Mouse (Mus musculus) heart, embryonic 14.5 days (tissue): ENCODE measurements at regions not wholly inside any gene's neighbourhood (a gene's known extent, or its start where the extent isn't known, plus 50 kb on each side); places are given as distances from the start of the nearest gene placed in this dataset.

ENCODE experiments used
- ATAC-seq: fragments of 200-750 bp; cut with Nextera tagmentation; 2 replicates; pipeline ENCODE4 v1.8.0; 2017; ENCODE audit warnings: low read depth, moderate TSS enrichment; ENCODE audit not compliant: insufficient number of reproducible peaks, insufficient read depth, low FRiP score
- H3K27ac ChIP-seq, 2 experiments: fragments of 200-500 bp in 1 of 2; fragments of 300-500 bp in 1 of 2; sonication (generic) in 1 of 2; replicated peaks in 1 of 2; 2 replicates each; pipeline ENCODE4 v1.5.1; 2012 to 2014; ENCODE audit warnings: low read depth in 2 of 2, low read length in 2 of 2, control low read depth in 1 of 2, mild to moderate bottlenecking in 1 of 2, mixed read lengths in 1 of 2; ENCODE audit not compliant: control insufficient read depth in 1 of 2, insufficient read depth in 1 of 2
- H3K27me3 ChIP-seq: fragments of 300-500 bp; sonication (generic); 2 replicates; pipeline ENCODE4 v1.6.1; 2014; ENCODE audit warnings: mild to moderate bottlenecking, low read length, control low read depth; ENCODE audit not compliant: control insufficient read depth, insufficient read depth
- H3K36me3 ChIP-seq: fragments of 300-500 bp; sonication (generic); 2 replicates; pipeline ENCODE4 v1.6.1; 2014; ENCODE audit warnings: mild to moderate bottlenecking, control low read depth, low read length, mixed read lengths; ENCODE audit not compliant: control insufficient read depth, insufficient read depth
- H3K4me1 ChIP-seq, 2 experiments: fragments of 200-500 bp in 1 of 2; fragments of 300-500 bp in 1 of 2; sonication (generic) in 1 of 2; 2 replicates each; pipeline ENCODE4 v1.6.1; 2012 to 2014; ENCODE audit warnings: low read length in 2 of 2, control low read depth in 1 of 2, mixed read lengths in 1 of 2; ENCODE audit not compliant: control insufficient read depth in 2 of 2, insufficient read depth in 2 of 2
- H3K4me2 ChIP-seq: fragments of 300-500 bp; sonication (generic); 2 replicates; pipeline ENCODE4 v1.6.1; 2014; ENCODE audit warnings: mild to moderate bottlenecking, low read length
- H3K4me3 ChIP-seq, 2 experiments: fragments of 200-500 bp in 1 of 2; fragments of 300-500 bp in 1 of 2; sonication (generic) in 1 of 2; 2 replicates each; pipeline ENCODE4 v1.5.1; 2012 to 2014; ENCODE audit warnings: low read length in 2 of 2, mild to moderate bottlenecking in 2 of 2, control low read depth in 1 of 2, low read depth in 1 of 2, moderate library complexity in 1 of 2; ENCODE audit not compliant: control insufficient read depth in 1 of 2, insufficient read depth in 1 of 2
- H3K9ac ChIP-seq: fragments of 300-500 bp; sonication (generic); 2 replicates; pipeline ENCODE4 v1.6.1; 2014; ENCODE audit warnings: mild to moderate bottlenecking, low read length
- H3K9me3 ChIP-seq: fragments of 300-500 bp; sonication (generic); 2 replicates; pipeline ENCODE4 v1.6.1; 2016; ENCODE audit warnings: low read length, control low read depth; ENCODE audit not compliant: control insufficient read depth
- whole genome bisulfite sequencing: fragments of 180-500 bp; shearing (Covaris S2); extraction: QIAGEN DNeasy Blood & Tissue Kit; methylation state at CpG from one replicate; pipeline ENCODE4 v1.1.7; 2014; 5-methylcytosine and 5-hydroxymethylcytosine counted together

DNA sequence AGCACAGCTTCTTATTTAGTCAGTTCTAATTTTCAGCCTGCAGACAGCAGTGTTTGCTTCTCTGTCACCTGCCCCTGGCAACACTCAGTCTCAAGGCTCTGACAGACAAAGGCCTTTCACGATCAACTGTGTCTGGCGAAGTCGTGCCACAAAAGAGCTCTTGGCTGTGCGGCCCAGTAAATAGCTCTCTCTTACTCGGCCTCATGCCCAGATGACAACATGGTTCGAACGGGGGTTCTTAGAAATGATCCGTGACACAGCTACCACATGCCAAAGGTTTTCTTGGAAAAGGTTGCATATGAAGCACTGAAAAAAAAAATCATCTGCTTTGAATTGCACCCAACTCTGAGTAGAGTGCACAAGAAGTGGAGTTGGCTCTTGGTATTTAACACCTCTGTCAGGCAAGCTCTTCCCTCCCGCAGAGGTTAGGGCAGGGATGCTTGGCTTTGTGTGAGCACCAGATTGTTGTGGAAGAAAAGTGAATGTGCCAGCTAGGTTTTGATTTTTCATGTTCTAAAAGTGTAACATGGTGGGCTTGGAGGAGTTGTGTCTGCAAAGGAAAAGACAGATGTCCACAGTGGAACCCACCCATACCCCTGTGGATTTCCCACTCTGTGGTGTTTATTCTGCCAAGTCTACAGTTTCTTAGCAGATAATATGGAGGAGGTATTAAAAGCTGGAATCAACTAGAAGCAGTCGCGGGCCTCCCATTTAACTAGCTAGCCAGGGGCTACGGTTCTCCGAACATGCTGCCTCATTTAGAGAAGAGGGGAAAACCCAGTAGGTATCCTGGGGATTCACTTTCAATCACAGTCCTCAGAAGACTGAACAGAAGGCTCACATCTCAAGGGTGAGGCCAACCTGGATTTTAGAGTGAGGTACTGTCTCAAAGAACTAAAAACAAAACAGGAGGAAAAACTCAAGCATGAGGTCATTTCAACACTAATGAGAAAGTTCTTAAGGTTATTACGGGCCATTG lies 120.0 kb upstream of the Stmnd1 start:
- no peaks in the 10 kb centered on the region for H3K36me3 ChIP-seq
- ATAC-seq = no peak

DNA sequence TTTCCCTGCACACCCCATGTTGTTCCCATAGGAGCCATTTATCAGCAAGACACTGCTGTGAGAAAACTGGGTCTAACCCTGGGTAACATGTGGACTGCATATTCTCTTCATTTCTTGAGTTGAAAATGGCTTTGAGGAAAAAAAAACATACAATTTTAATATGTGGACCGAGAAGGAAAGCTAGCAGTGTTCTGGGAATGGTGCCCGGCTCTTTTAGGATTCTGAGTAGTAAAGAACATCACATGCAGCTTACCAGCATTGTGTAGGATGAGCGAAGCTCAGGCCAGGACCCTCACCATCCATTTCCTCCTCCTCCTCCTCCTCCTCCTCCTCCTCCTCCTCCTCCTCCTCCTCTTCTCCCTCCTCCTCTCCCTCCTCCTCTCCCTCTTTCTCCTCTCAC lies 133.5 kb upstream of the Stmnd1 start:
- no peaks in the 10 kb centered on the region for H3K27me3 ChIP-seq
- no peak for ATAC-seq
- no peak overlapping the region for H3K4me3 ChIP-seq
- 84% methylated on average over 3 of the region's 3 CpGs for WGBS
- no peaks in the 10 kb centered on the region for H3K9me3 ChIP-seq
- H3K4me1 ChIP-seq = no peaks in the 10 kb centered on the region
- H3K36me3 ChIP-seq = no peaks in the 10 kb centered on the region
- H3K27ac ChIP-seq = no peak overlapping the region
- no peak overlapping the region for H3K9ac ChIP-seq
- H3K4me2 ChIP-seq = no peak overlapping the region

More for the DNA sequence above, 120.0 kb upstream of the Stmnd1 start:
- Histone ChIP-seq H3K9me3 (no peaks in the 10 kb centered on the region), H3K9ac (no peak overlapping the region), H3K4me2 (no peak overlapping the region), H3K27me3 (no peaks in the 10 kb centered on the region), H3K4me3 (no peak overlapping the region), H3K4me1 (no peaks in the 10 kb centered on the region), H3K27ac (no peak overlapping the region)
- 82% methylated on average over 14 of the region's 14 CpGs for WGBS

DNA sequence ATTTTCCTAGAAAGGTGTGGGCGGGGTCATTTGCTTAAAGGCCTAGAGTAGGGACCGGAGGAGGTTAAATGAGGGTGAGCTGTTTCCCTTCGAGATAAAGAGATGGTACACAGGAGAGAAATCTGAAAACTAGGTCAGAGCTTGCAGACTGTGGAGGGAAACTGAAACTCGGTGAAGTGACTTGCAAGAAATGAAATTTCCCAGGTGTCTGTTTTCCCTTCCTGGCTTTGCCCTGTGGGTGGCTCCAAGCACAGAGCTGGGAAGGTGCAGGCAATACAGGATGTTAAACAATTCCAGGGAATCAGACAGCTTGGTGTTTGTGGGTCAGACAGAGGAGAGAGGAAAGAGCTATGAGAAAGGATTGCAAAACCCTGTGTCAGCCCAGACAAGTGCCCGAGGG lies 134.3 kb upstream of the Stmnd1 start:
- ATAC-seq = no peak
- H3K9me3 ChIP-seq = no peaks in the 10 kb centered on the region
- no peaks in the 10 kb centered on the region for H3K36me3 ChIP-seq
- no peak overlapping the region for H3K27ac ChIP-seq
- no peak overlapping the region for H3K4me2 ChIP-seq
- no peak overlapping the region for H3K9ac ChIP-seq
- no peaks in the 10 kb centered on the region for H3K4me1 ChIP-seq
- 68% methylated on average over 5 of the region's 5 CpGs for WGBS
- H3K27me3 ChIP-seq = no peaks in the 10 kb centered on the region
- no peak overlapping the region for H3K4me3 ChIP-seq

DNA sequence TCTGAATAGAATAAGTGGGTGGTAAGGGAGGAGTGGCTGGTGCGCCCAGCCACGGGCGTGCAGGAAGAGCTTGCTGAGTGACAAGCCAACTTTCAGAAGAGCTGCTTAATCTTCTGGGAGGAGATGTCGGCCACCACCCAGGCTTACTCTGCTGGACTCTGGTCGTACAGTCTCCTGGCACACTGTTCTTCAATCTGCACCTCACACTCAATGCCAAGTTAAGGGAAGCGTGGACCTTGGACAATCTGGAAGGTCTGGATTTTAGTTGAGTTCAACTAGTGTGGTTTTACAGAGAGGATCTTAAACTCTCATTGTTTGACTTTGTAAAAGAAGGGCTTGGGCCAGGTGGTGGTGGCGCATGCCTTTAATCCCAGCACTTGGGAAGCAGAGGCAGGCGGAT lies 138.1 kb upstream of the Stmnd1 start:
- no peaks in the 10 kb centered on the region for H3K36me3 ChIP-seq
- H3K27me3 ChIP-seq = no peaks in the 10 kb centered on the region

DNA sequence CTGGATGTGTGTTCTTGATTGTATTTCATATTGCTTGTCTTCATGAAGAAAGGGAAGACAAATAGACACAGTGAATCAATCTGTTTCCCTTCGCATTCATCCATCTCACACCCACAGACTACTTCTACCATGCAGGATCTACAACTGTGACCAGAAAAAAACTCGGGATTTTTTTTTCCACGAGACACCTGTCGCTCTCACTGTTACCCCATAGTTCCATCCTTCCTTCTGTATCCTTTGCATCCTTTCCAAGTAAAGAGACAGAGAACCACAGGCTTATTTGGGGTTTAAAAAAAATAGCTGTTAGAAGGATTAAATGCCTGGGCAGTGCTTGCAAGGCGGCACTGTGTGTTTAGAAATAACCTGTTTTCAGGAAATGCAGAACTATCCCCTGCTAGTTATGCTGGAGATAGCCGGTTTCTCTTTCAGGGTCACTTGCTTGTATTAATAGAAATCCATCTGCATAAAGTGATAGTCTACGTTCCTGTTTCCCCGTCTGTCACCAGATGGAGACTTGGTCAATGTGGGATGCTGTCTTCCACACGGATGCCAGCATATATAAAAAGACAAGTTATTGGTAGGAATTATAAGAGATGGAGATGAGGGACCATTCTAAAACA lies 144.2 kb upstream of the Stmnd1 start:
- Histone ChIP-seq H3K4me2 (no peak overlapping the region), H3K27ac (no peak overlapping the region), H3K27me3 (no peaks in the 10 kb centered on the region), H3K9me3 (no peaks in the 10 kb centered on the region), H3K9ac (no peak overlapping the region), H3K36me3 (no peaks in the 10 kb centered on the region), H3K4me1 (no peaks in the 10 kb centered on the region), H3K4me3 (no peak overlapping the region)
- ATAC-seq = no peak
- 79% methylated on average over 9 of the region's 9 CpGs for WGBS

More for the DNA sequence above, 138.1 kb upstream of the Stmnd1 start:
- Histone ChIP-seq H3K9ac (no peak overlapping the region), H3K4me3 (no peak overlapping the region), H3K4me1 (no peaks in the 10 kb centered on the region), H3K27ac (no peak overlapping the region), H3K4me2 (no peak overlapping the region), H3K9me3 (no peaks in the 10 kb centered on the region)
- WGBS = 74% methylated on average over 8 of the region's 8 CpGs
- no peak for ATAC-seq

DNA sequence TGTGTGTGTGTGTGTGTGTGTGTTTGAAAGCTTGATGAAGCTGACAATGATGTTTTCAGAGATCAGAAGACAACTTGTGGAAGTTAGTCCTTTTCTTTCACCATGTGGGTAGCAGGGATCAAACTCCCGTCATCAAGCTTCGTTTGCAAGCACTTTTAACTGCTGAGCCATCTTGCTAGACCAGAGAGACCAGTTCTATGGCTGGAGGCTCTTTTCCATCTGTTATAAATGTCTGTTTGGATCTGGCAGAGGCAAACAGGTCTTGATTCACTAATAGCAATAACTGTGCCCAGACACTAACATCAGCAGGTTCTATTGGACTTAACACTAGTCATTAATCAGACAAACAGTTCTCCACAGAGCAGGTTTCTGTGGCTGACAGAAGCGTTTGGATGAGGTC lies 150.1 kb upstream of the Stmnd1 start:
- Histone ChIP-seq H3K4me2 (no peak overlapping the region), H3K9ac (no peak overlapping the region), H3K9me3 (no peaks in the 10 kb centered on the region), H3K4me3 (no peak overlapping the region), H3K27me3 (no peaks in the 10 kb centered on the region), H3K36me3 (no peaks in the 10 kb centered on the region), H3K27ac (no peak overlapping the region), H3K4me1 (no peaks in the 10 kb centered on the region)
- WGBS = 72% methylated on average over 3 of the region's 3 CpGs
- no peak for ATAC-seq

DNA sequence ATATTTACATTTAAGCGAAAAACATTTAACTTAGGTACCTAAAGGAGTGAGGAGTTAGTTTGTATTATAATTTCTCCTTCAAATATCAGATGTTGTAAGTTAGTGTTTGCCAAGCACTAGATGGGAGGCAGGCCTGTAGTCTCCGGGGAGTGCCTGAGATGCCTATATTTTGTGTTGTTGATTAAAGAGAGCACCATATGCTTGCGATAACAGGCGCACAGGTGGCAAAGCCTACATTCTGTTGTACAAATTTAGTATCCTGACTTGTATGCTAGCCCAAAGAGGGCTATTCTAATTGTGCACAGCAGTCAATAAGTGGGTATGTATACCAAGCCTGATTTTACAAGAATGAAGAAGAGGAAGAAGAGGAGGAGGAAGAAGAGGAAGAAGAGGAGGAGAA lies 151.8 kb upstream of the Atxn1 start:
- no peak for ATAC-seq
- no peaks in the 10 kb centered on the region for H3K4me1 ChIP-seq
- H3K27me3 ChIP-seq = no peaks in the 10 kb centered on the region
- WGBS = 82% methylated on average over 4 of the region's 4 CpGs
- H3K4me2 ChIP-seq = no peak overlapping the region
- no peak overlapping the region for H3K9ac ChIP-seq
- no peak overlapping the region for H3K27ac ChIP-seq
- H3K4me3 ChIP-seq = no peak overlapping the region
- H3K9me3 ChIP-seq = no peaks in the 10 kb centered on the region
- H3K36me3 ChIP-seq = no peaks in the 10 kb centered on the region
